Mouse (Mus musculus): ENCODE measurements around the gene Ace2.

DNA sequence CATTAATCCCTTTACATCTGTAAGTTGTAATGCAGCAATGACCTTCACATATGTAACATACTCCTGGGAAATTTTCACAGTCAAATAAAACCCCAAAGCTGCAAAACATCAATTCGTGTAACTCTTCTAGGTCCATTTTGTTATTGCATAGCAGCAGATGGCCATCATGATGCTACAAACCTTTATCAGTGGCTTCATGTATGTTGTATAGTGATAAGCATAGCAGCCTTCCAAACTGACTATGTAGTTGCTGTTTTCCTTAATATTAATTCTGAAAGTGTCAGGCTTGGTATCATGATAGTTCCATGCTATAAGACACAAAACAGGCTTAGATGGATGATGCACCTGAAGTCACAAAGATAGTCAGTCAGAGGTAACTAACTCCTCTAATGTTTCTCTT, 25.5 kb downstream of the Ace2 start:
- no peak for TF ChIP-seq POLR2A (IDR thresholded peaks at IDR 0.05; ENCODE audit: control insufficient read depth, low read depth, low read length)
- TF ChIP-seq CTCF (IDR thresholded peaks at IDR 0.05; ENCODE audit: control insufficient read depth, insufficient read depth, insufficient replicate concordance, low read depth, low read length), result no peak

Measured in testis, adult 2 months (tissue).